Mouse (Mus musculus) forebrain, embryonic 16.5 days (tissue): ENCODE measurements at regions not wholly inside any gene's neighbourhood (a gene's known extent, or its start where the extent isn't known, plus 50 kb on each side); places are given as distances from the start of the nearest gene placed in this dataset.
"Not testable (repeated sequence)": the region's sequence is repeated elsewhere in the genome, so short reads cannot be mapped to it uniquely, and the experiment has no call there.

ENCODE experiments used
- ATAC-seq: fragments of 200-750 bp; cut with Nextera tagmentation; 2 replicates; pipeline ENCODE4 v1.8.0; 2017; ENCODE audit warnings: mild to moderate bottlenecking, moderate library complexity
- H3K27ac ChIP-seq: fragments of 300-500 bp; sonication (generic); 2 replicates; pipeline ENCODE4 v1.5.1; 2014; ENCODE audit warnings: low read length, control low read depth
- H3K27me3 ChIP-seq: fragments of 300-500 bp; sonication (generic); replicated peaks from 2 replicates; pipeline ENCODE4 v1.6.1; 2014; ENCODE audit warnings: low read length; ENCODE audit not compliant: control insufficient read depth, insufficient read depth
- H3K36me3 ChIP-seq: fragments of 300-500 bp; sonication (generic); 2 replicates; pipeline ENCODE4 v1.6.1; 2014; ENCODE audit not compliant: control insufficient read depth, insufficient read depth
- H3K4me1 ChIP-seq: fragments of 300-500 bp; sonication (generic); replicated peaks from 2 replicates; pipeline ENCODE4 v1.6.1; 2014; ENCODE audit warnings: low read length; ENCODE audit not compliant: control insufficient read depth, insufficient read depth
- H3K4me2 ChIP-seq: fragments of 300-500 bp; sonication (generic); 2 replicates; pipeline ENCODE4 v1.6.1; 2014; ENCODE audit warnings: mild to moderate bottlenecking, low read length, control low read depth
- H3K4me3 ChIP-seq: fragments of 300-500 bp; sonication (generic); replicated peaks from 2 replicates; pipeline ENCODE4 v1.5.1; 2014; ENCODE audit warnings: mild to moderate bottlenecking, low read length, control low read depth
- H3K9ac ChIP-seq: fragments of 300-500 bp; sonication (generic); replicated peaks from 2 replicates; pipeline ENCODE4 v1.6.1; 2014; ENCODE audit warnings: low read depth, low read length, control low read depth
- H3K9me3 ChIP-seq: fragments of 300-500 bp; sonication (generic); 2 replicates; pipeline ENCODE4 v1.6.1; 2016; ENCODE audit warnings: low read length; ENCODE audit not compliant: control insufficient read depth
- WGBS: fragments of 180-500 bp; shearing (Covaris S2); extraction: QIAGEN DNeasy Blood & Tissue Kit; methylation state at CpG from one replicate; pipeline ENCODE4 v1.1.7; 2014; 5-methylcytosine and 5-hydroxymethylcytosine counted together

DNA sequence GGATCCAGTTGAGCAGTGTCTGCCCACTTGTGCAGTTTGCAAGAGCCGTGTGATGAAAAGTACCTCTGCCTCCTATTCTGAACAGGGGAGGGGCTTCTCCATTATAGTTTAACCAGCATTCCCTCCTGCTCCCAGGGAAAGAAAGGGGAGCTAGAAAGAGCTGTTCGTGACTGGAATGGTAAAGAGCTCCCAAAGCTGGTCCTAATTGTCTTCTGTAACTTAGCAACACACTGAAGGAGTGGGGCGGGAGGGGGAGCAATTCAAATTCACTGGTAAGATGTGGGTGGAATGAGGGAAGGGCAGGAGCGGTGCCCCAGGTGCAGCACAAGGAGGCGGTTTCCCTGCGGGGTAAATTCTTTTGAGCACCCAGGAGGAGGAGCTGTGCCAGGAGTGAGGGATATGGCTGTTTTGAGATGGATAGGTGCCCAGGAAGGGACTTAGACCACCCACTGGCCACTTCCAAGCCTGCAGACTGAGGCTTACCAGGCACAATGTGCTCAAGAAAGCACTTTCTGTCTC, 79.5 kb upstream of the Spata13 start:
- Histone ChIP-seq H3K4me2 (peak overlapping the region; percentile 44), H3K4me3 (no peak overlapping the region; the same call in 1 of the 2 replicates), H3K9me3 (no peaks in the 10 kb centered on the region), H3K27ac (peak overlapping the region; percentile 89), H3K36me3 (no peaks in the 10 kb centered on the region), H3K9ac (peak overlapping the region; percentile 47; the same call in 1 of the 2 replicates), H3K4me1 (peaks cover 15% of the 10 kb centered on the region), H3K27me3 (no peaks in the 10 kb centered on the region)
- ATAC-seq = peak; percentile 96
- WGBS = under 1% methylated on average over 6 of the region's 6 CpGs

DNA sequence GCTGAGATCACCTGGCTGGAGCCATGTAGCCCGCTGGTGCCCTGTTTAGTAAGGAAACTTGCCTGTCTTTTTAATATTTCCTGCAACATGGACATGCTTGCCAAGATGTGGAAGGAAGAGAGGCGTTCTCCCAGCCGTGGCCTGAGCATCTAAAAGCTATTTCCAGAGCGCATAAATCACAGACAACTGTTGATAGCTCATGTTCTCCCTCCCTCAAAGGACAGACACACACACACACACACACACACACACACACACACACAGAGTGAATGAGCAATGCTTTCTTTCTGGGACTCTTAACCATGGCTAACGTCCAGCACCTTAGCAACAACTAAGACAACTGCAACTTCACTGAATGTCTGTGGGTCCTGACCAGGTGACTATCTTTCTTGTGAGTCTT, 77.3 kb upstream of the Spata13 start:
- no peak overlapping the region for H3K27ac ChIP-seq
- H3K36me3 ChIP-seq = no peaks in the 10 kb centered on the region
- H3K4me1 ChIP-seq = peaks cover 15% of the 10 kb centered on the region
- no peak overlapping the region for H3K9ac ChIP-seq
- H3K4me2 ChIP-seq = no peak overlapping the region
- H3K9me3 ChIP-seq = no peaks in the 10 kb centered on the region
- H3K4me3 ChIP-seq = no peak overlapping the region
- 77% methylated on average over 5 of the region's 5 CpGs for whole genome bisulfite sequencing
- H3K27me3 ChIP-seq = no peaks in the 10 kb centered on the region
- ATAC-seq = no peak

DNA sequence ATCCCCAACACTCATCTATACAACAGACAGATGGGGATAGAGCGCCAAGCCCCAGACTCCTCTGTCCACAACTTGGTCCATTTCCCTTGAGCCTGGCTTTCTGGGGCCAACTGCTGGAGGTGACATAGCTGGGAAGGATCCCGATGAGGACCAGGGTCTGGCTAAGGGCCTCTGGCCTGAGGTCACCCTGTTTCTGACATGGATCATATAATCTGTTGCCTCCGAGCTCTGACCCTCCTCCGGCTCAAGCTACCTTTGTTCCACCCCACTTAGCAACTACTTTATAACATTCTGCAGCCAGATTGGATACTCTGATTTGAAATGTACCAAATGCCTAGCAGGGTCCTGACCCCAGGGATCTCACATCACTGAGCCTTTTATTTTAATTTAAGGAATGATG, 76.8 kb upstream of the Spata13 start:
- 65% methylated on average over 4 of the region's 4 CpGs for WGBS
- no peak overlapping the region for H3K27ac ChIP-seq

DNA sequence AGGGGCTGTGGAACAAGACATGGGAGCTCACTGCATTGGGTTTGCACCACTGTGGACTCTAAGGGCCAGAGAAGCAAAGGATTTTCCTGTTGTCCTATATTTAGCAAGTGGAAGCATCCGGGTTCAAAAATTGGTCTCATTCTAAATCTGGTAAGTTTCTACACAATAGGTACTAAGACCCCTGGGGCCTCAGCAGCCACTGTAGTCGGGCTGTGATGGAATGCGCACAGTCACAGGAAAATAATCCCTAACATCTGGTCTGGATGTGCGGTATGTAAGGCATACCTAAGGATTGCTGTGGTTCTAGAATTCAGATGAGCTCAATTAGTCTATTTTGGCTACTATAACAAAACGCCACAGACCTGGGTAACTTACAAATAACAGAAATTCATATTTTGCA, 74.4 kb upstream of the Spata13 start:
- Histone ChIP-seq H3K9ac (no peak overlapping the region), H3K4me3 (no peak overlapping the region), H3K27me3 (no peaks in the 10 kb centered on the region), H3K36me3 (no peaks in the 10 kb centered on the region), H3K4me1 (peaks cover 6% of the 10 kb centered on the region), H3K4me2 (no peak overlapping the region), H3K27ac (no peak overlapping the region), H3K9me3 (no peaks in the 10 kb centered on the region)
- WGBS = 77% methylated on average over 5 of the region's 5 CpGs
- ATAC-seq = no peak

More for the DNA sequence above, 76.8 kb upstream of the Spata13 start:
- H3K9ac ChIP-seq = no peak overlapping the region
- H3K9me3 ChIP-seq = no peaks in the 10 kb centered on the region
- H3K4me3 ChIP-seq = no peak overlapping the region
- peaks cover 15% of the 10 kb centered on the region for H3K4me1 ChIP-seq
- ATAC-seq = no peak
- no peaks in the 10 kb centered on the region for H3K27me3 ChIP-seq
- no peak overlapping the region for H3K4me2 ChIP-seq
- no peaks in the 10 kb centered on the region for H3K36me3 ChIP-seq

DNA sequence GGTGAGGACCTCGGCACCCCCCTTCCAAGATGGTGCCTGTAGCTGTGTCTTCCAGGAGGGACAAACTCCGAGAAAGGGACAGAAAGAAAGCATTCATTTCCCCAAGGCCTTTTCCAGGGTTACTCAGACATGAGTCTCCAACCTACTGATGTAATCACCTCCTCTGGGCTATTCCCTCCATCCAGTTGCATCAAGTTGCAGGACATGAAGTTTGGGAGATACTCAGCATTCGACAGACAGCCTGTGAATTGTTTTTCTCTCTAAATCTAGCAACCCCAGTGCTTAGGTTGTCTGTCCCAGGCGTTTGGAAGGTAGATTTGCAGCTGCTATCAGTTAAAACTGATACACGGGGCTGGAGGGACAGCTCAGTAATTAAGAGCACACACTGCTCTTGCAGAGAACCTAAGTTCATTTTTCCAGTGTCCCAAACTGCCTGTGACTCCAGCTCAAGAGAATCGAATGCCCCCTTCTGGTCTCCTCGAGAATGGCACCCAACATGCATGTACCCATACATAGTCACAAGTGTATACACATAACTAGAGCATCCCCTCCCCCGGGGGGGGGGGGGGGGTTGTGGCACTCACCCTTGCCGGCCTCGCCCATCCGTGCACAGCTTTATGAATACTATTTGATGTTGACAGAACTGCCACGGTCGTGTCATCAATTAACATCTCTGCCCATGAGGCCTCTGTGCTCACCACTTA, 73.8 kb upstream of the Spata13 start:
- Histone ChIP-seq H3K9me3 (no peaks in the 10 kb centered on the region), H3K36me3 (no peaks in the 10 kb centered on the region), H3K27me3 (no peaks in the 10 kb centered on the region), H3K4me1 (peaks cover under 1% of the 10 kb centered on the region), H3K4me2 (no peak overlapping the region), H3K27ac (no peak overlapping the region), H3K4me3 (no peak overlapping the region), H3K9ac (no peak overlapping the region)
- whole genome bisulfite sequencing = 84% methylated on average over 13 of the region's 13 CpGs
- no peak for ATAC-seq

DNA sequence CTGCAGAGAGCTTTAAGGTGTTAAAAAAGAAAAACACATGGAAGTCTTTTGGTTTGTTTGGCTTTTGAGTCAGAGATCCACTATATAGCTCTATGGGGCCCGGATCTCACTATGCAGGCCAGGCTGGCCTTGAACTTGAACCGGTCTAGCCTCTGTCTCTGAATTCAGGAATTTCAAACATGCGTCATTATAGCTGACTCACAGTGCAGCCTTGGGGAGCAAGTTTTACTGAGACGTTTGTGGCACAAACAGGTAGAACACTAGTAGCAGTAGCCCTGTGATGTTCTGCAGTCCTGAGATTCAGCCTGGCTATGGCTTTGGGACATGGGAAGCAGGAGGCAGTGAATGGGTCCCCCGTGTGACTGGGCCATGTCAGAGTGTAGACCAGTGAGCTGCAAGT, 57.5 kb upstream of the Spata13 start:
- Histone ChIP-seq H3K9me3 (no peaks in the 10 kb centered on the region), H3K27me3 (no peaks in the 10 kb centered on the region), H3K36me3 (no peaks in the 10 kb centered on the region), H3K9ac (no peak overlapping the region), H3K4me1 (no peaks in the 10 kb centered on the region), H3K4me2 (no peak overlapping the region), H3K27ac (no peak overlapping the region), H3K4me3 (no peak overlapping the region)
- no peak for ATAC-seq
- 91% methylated on average over 5 of the region's 5 CpGs for WGBS

DNA sequence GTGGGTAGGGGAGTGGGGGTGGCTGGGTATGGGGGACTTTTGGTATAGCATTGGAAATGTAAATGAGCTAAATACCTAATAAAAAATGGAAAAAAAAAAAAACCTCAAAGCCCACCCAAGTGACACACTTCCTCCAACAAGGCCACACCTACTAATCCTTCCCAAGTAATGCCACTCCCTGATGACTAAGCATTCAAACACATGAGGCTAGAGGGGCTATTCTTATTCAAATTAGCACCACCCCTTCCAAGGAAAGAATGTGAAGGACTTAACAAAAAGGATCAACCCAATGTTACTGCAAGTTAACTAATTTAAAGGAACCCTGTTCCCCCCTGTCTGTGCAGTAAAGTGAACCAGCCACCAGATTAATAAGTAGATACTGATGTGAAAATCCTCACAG, 53.7 kb upstream of the Spata13 start:
- not testable (repeated sequence) for H3K9me3 ChIP-seq, H3K9ac ChIP-seq, H3K27me3 ChIP-seq, H3K36me3 ChIP-seq, H3K27ac ChIP-seq, H3K4me1 ChIP-seq, ATAC-seq, H3K4me2 ChIP-seq, H3K4me3 ChIP-seq
